Mouse (Mus musculus): ENCODE data around the gene Nprl2.

DNA sequence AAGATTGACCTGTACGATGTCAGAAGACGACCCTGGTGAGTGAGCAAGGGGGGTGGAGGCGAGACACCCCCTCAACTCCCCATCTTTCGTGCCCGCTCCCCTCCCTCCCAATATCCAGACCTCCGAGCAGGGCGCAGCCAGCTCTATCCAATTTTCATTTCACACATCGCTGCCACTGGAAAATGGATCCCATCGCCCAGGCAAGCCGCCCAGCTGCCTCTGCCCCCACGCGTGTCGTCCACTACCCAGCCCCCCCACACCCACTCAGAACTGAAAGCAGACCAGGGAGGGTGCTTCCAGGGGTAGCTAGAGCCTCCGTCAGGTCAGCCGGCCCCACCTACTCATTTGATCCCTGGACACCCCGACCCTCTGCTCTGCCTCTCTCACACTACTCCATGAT lies 29.7 kb upstream of the Nprl2 start:
- no peak for TF ChIP-seq CTCF (IDR thresholded peaks at IDR 0.05; ENCODE audit: low read depth)
- TF ChIP-seq EP300 (IDR thresholded peaks at IDR 0.05; ENCODE audit: low read depth): no peak
